Mouse (Mus musculus): Measurements from ENCODE around the gene Rbfox3.

DNA sequence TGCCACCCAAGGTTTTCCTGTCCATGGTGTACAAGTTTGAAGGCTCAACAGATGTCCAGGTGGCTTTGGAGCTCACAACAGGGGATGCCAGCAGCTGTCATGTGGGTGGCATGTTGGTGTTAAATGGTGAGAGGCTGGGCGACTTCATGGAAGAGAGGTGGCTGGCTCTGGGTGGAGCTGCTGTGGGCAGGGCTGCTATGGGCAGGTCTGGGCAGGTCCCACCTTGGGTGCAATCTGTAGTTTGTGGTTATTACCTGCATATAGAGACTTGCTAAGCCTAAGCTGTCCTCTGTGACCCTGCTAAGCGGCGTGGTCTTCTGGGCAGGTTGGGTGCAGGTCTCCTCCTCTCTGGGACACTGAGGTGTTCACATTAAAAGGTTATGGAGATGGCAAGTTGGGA is 425.6 kb downstream of the Rbfox3 start:
- TF ChIP-seq POLR2A (IDR thresholded peaks at IDR 0.05; ENCODE audit: low read depth, low read length) = no peak
- TF ChIP-seq CTCF (IDR thresholded peaks at IDR 0.05; ENCODE audit: extremely low read depth, insufficient read length, insufficient replicate concordance, low read depth, low read length) = no peak

All from small intestine, adult 2 months (tissue).